Mouse (Mus musculus) liver, embryonic 11.5 days (tissue): ENCODE data around the gene Gm20518. TPM values are rescaled to one million over a fixed set of nuclear protein-coding genes. Genes with fewer than 3 reads are reported as not detected.

ENCODE experiments used
- ATAC-seq: fragments of 200-750 bp; cut with Nextera tagmentation; replicated peaks from 2 replicates; pipeline ENCODE4 v1.8.0; 2017; ENCODE audit warnings: moderate number of reproducible peaks, mild to moderate bottlenecking, moderate TSS enrichment, moderate library complexity; ENCODE audit not compliant: low FRiP score
- DNase-seq: peaks from one replicate; pipeline ENCODE4 v3.0.0-alpha.2; 2017; ENCODE audit warnings: low spot score
- H3K27ac ChIP-seq: fragments of 300-500 bp; sonication (generic); 2 replicates; pipeline ENCODE4 v1.5.1; 2014; ENCODE audit warnings: mild to moderate bottlenecking, low read depth, low read length, control low read depth
- H3K27me3 ChIP-seq: fragments of 300-500 bp; sonication (generic); replicated peaks from 2 replicates; pipeline ENCODE4 v1.6.1; 2014; ENCODE audit warnings: low read length, mixed read lengths; ENCODE audit not compliant: control insufficient read depth, insufficient read depth
- H3K36me3 ChIP-seq: fragments of 300-500 bp; sonication (generic); 2 replicates; pipeline ENCODE4 v1.6.1; 2014; ENCODE audit warnings: mild to moderate bottlenecking, low read length, moderate library complexity, mixed read lengths; ENCODE audit not compliant: control insufficient read depth, insufficient read depth
- H3K4me1 ChIP-seq: fragments of 300-500 bp; sonication (generic); replicated peaks from 2 replicates; pipeline ENCODE4 v1.6.1; 2014; ENCODE audit warnings: low read length, mixed read lengths; ENCODE audit not compliant: control insufficient read depth, insufficient read depth
- H3K4me2 ChIP-seq: fragments of 300-500 bp; sonication (generic); 2 replicates; pipeline ENCODE4 v1.6.1; 2014; ENCODE audit warnings: mild to moderate bottlenecking, control low read depth, moderate library complexity
- H3K4me3 ChIP-seq: fragments of 300-500 bp; sonication (generic); 2 replicates; pipeline ENCODE4 v1.5.1; 2014; ENCODE audit warnings: low read depth, low read length, control low read depth
- H3K9ac ChIP-seq: fragments of 300-500 bp; sonication (generic); 2 replicates; pipeline ENCODE4 v1.6.1; 2014; ENCODE audit warnings: low read depth, low read length, control low read depth
- H3K9me3 ChIP-seq: fragments of 300-500 bp; sonication (generic); 2 replicates; pipeline ENCODE4 v1.6.1; 2016; ENCODE audit warnings: low read length, inconsistent platforms, mixed read lengths; ENCODE audit not compliant: control insufficient read depth
- WGBS: fragments of 180-500 bp; shearing (Covaris S2); extraction: QIAGEN DNeasy Blood & Tissue Kit; methylation state at CpG from one replicate; pipeline ENCODE4 v1.1.7; 2014; 5-methylcytosine and 5-hydroxymethylcytosine counted together
- polyA plus RNA-seq: library from polyadenylated mRNA; unstranded; fragments of >200 nt; fragmentation: Nextera tagmentation; extraction: Ambion mirVana; gene quantifications from 2 replicates; pipeline ENCODE4 v1.2.1, GENCODE M21; 2014

The Gm20518 gene
- polyA plus RNA-seq, 1 experiment from 2014 or later = 0.18 TPM

GRCm38 (mm10) chr16:17889689-17890341 lies 1.7 kb downstream of the Gm20518 start:
- ATAC-seq = no peak
- 82% methylated on average over 6 of the region's 6 CpGs for WGBS

GRCm38 (mm10) chr16:17884116-17884515 lies 7.4 kb downstream of the Gm20518 start:
- H3K9ac ChIP-seq = no peak overlapping the region
- H3K36me3 ChIP-seq = peaks cover 5% of the 10 kb centered on the region; the same call in 1 of the 2 replicates
- no peak overlapping the region for H3K27ac ChIP-seq
- DNase-seq = no peak
- H3K4me2 ChIP-seq = no peak overlapping the region
- no peaks in the 10 kb centered on the region for H3K27me3 ChIP-seq
- 72% methylated on average over 6 of the region's 6 CpGs for WGBS
- H3K4me1 ChIP-seq = 0 out of 2 replicates have a peak, but pooled peaks cover 3% of the 10 kb centered on the region
- H3K9me3 ChIP-seq = no peaks in the 10 kb centered on the region
- no peak for ATAC-seq
- no peak overlapping the region for H3K4me3 ChIP-seq

More at GRCm38 (mm10) chr16:17889689-17890341, 1.7 kb downstream of the Gm20518 start:
- Histone ChIP-seq H3K9ac (no peak overlapping the region), H3K4me3 (peak overlapping the region; percentile 99; the same call in 1 of the 2 replicates), H3K4me1 (peaks cover 13% of the 10 kb centered on the region), H3K9me3 (no peaks in the 10 kb centered on the region), H3K36me3 (no peaks in the 10 kb centered on the region), H3K27me3 (no peaks in the 10 kb centered on the region), H3K27ac (no peak overlapping the region), H3K4me2 (peak overlapping the region; percentile 80)
- no peak for DNase-seq

GRCm38 (mm10) chr16:17882196-17882595 lies 9.3 kb downstream of the Gm20518 start:
- peaks cover 5% of the 10 kb centered on the region; the same call in 1 of the 2 replicates for H3K36me3 ChIP-seq
- ATAC-seq (no peak), DNase-seq (no peak)
- H3K4me2 ChIP-seq = no peak overlapping the region
- no peaks in the 10 kb centered on the region for H3K27me3 ChIP-seq
- H3K9me3 ChIP-seq = no peaks in the 10 kb centered on the region
- H3K4me3 ChIP-seq = no peak overlapping the region
- no peak overlapping the region for H3K27ac ChIP-seq
- H3K9ac ChIP-seq = no peak overlapping the region
- H3K4me1 ChIP-seq = 0 out of 2 replicates have a peak, but pooled peaks cover 3% of the 10 kb centered on the region

GRCm38 (mm10) chr16:17879571-17879970 lies 11.9 kb downstream of the Gm20518 start:
- peaks cover 5% of the 10 kb centered on the region; the same call in 1 of the 2 replicates for H3K36me3 ChIP-seq
- no peak for ATAC-seq
- 86% methylated on average over 4 of the region's 4 CpGs for whole genome bisulfite sequencing
- H3K4me2 ChIP-seq = no peak overlapping the region
- no peaks in the 10 kb centered on the region for H3K9me3 ChIP-seq
- H3K27me3 ChIP-seq = no peaks in the 10 kb centered on the region
- H3K4me3 ChIP-seq = no peak overlapping the region
- H3K27ac ChIP-seq = no peak overlapping the region
- no peak for DNase-seq
- H3K4me1 ChIP-seq = 0 out of 2 replicates have a peak, but pooled peaks cover 3% of the 10 kb centered on the region
- H3K9ac ChIP-seq = no peak overlapping the region

GRCm38 (mm10) chr16:17876096-17876495 lies 15.4 kb downstream of the Gm20518 start:
- no peak overlapping the region for H3K4me2 ChIP-seq
- peaks cover 25% of the 10 kb centered on the region for H3K4me1 ChIP-seq
- no peak overlapping the region for H3K4me3 ChIP-seq
- H3K9ac ChIP-seq = no peak overlapping the region
- WGBS = 85% methylated on average over 1 of the region's 1 CpGs
- DNase-seq (no peak), ATAC-seq (no peak)
- H3K27ac ChIP-seq = no peak overlapping the region
- H3K27me3 ChIP-seq = no peaks in the 10 kb centered on the region
- no peaks in the 10 kb centered on the region for H3K9me3 ChIP-seq
- no peaks in the 10 kb centered on the region; the same call in 1 of the 2 replicates for H3K36me3 ChIP-seq

GRCm38 (mm10) chr16:17875174-17875573 lies 16.3 kb downstream of the Gm20518 start:
- no peak overlapping the region for H3K27ac ChIP-seq
- ATAC-seq (no peak), DNase-seq (no peak)
- H3K9me3 ChIP-seq = no peaks in the 10 kb centered on the region
- H3K4me3 ChIP-seq = no peak overlapping the region
- H3K27me3 ChIP-seq = no peaks in the 10 kb centered on the region
- WGBS = 74% methylated on average over 4 of the region's 4 CpGs
- H3K4me1 ChIP-seq = peaks cover 30% of the 10 kb centered on the region
- H3K4me2 ChIP-seq = no peak overlapping the region
- H3K36me3 ChIP-seq = peaks cover 2% of the 10 kb centered on the region; the same call in 1 of the 2 replicates
- H3K9ac ChIP-seq = 0 out of 2 replicates have a peak overlapping the region, but pooled peaks have one; percentile 16

GRCm38 (mm10) chr16:17872995-17873394 lies 18.5 kb downstream of the Gm20518 start:
- DNase-seq (no peak), ATAC-seq (peak; percentile 68)
- no peak overlapping the region for H3K4me3 ChIP-seq
- peaks cover 30% of the 10 kb centered on the region for H3K4me1 ChIP-seq
- H3K27ac ChIP-seq = no peak overlapping the region
- 42% methylated on average over 4 of the region's 4 CpGs for WGBS
- H3K27me3 ChIP-seq = no peaks in the 10 kb centered on the region
- peaks cover 2% of the 10 kb centered on the region; the same call in 1 of the 2 replicates for H3K36me3 ChIP-seq
- no peaks in the 10 kb centered on the region for H3K9me3 ChIP-seq
- 0 out of 2 replicates have a peak overlapping the region, but pooled peaks have one; percentile 1 for H3K4me2 ChIP-seq
- no peak overlapping the region for H3K9ac ChIP-seq

- Histone ChIP-seq H3K4me2 (no peak overlapping the region), H3K9me3 (no peaks in the 10 kb centered on the region), H3K27me3 (no peaks in the 10 kb centered on the region), H3K36me3 (peaks cover 2% of the 10 kb centered on the region; the same call in 1 of the 2 replicates), H3K4me3 (no peak overlapping the region), H3K27ac (no peak overlapping the region), H3K4me1 (peaks cover 30% of the 10 kb centered on the region), H3K9ac (no peak overlapping the region)
- 46% methylated on average over 5 of the region's 5 CpGs for WGBS
- DNase-seq (no peak), ATAC-seq (peak; percentile 71)
Measured at GRCm38 (mm10) chr16:17871248-17871647, 20.2 kb downstream of the Gm20518 start.

GRCm38 (mm10) chr16:17865770-17866169 lies 25.7 kb downstream of the Gm20518 start:
- H3K4me3 ChIP-seq = no peak overlapping the region
- no peak overlapping the region for H3K4me2 ChIP-seq
- ATAC-seq (no peak), DNase-seq (no peak)
- peaks cover 7% of the 10 kb centered on the region; the same call in 1 of the 2 replicates for H3K36me3 ChIP-seq
- no peak overlapping the region for H3K9ac ChIP-seq
- H3K27me3 ChIP-seq = no peaks in the 10 kb centered on the region
- no peak overlapping the region for H3K27ac ChIP-seq
- WGBS = 76% methylated on average over 6 of the region's 6 CpGs
- H3K4me1 ChIP-seq = peaks cover 2% of the 10 kb centered on the region; the same call in 1 of the 2 replicates
- H3K9me3 ChIP-seq = no peaks in the 10 kb centered on the region
